Mouse (Mus musculus) heart, embryonic 10.5 days (tissue): ENCODE results near the gene Ift88. TPM values are rescaled to one million over a fixed set of nuclear protein-coding genes. Genes with fewer than 3 reads are reported as not detected.

Experiments
- DNase-seq: peaks from one replicate; pipeline ENCODE4 v3.0.0-alpha.2; 2017; ENCODE audit warnings: low spot score
- H3K27ac ChIP-seq: fragments of 300-500 bp; sonication (generic); 2 replicates; pipeline ENCODE4 v1.5.1; 2016; ENCODE audit warnings: mild to moderate bottlenecking
- H3K27me3 ChIP-seq: fragments of 300-500 bp; sonication (generic); 2 replicates; pipeline ENCODE4 v1.6.1; 2016; ENCODE audit warnings: mild to moderate bottlenecking; ENCODE audit not compliant: poor library complexity, insufficient read depth, severe bottlenecking
- H3K36me3 ChIP-seq: fragments of 300-500 bp; sonication (generic); 2 replicates; pipeline ENCODE4 v1.6.1; 2016; ENCODE audit warnings: mild to moderate bottlenecking, moderate library complexity
- H3K4me1 ChIP-seq: fragments of 300-500 bp; sonication (generic); 2 replicates; pipeline ENCODE4 v1.6.1; 2016; ENCODE audit warnings: mild to moderate bottlenecking
- H3K4me3 ChIP-seq: fragments of 300-500 bp; sonication (generic); 2 replicates; pipeline ENCODE4 v1.5.1; 2016; ENCODE audit warnings: mild to moderate bottlenecking, moderate library complexity
- H3K9me3 ChIP-seq: fragments of 300-500 bp; sonication (generic); 2 replicates; pipeline ENCODE4 v1.6.1; 2016; ENCODE audit warnings: mild to moderate bottlenecking, moderate library complexity
- WGBS: fragments of 180-500 bp; shearing (Covaris S2); methylation state at CpG from one replicate; pipeline ENCODE4 v1.1.7; 2016; 5-methylcytosine and 5-hydroxymethylcytosine counted together
- polyA plus RNA-seq: library from polyadenylated mRNA; unstranded; fragments of >200 nt; fragmentation: Nextera tagmentation; extraction: Ambion mirVana; gene quantifications from 2 replicates; pipeline ENCODE4 v1.2.1, GENCODE M21; 2016

The Ift88 gene
- polyA plus RNA-seq, 1 experiment from 2014 or later, result 6.3 TPM

DNA sequence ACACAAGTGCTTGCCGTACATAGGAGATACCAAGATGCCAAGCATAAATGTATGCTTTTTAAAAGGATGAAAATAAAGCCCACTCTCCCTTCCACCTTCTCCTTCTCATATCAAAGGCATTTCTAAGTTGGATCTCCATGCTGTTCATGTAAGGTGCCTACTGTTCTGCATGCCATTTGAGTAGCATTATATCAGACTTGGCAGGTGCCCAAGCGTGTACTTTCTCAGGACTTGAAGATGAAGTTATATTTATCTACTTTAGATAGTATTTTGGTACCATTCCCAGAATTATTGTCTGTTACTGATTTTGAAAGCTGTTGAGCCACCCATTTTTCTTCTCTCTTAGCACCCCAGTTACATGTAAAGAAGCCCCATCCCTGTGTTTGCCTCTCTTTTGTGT lies 51.2 kb downstream of the Ift88 start:
- Histone ChIP-seq H3K27ac (no peak overlapping the region), H3K27me3 (no peaks in the 10 kb centered on the region), H3K4me3 (no peak overlapping the region), H3K36me3 (no peaks in the 10 kb centered on the region), H3K4me1 (no peaks in the 10 kb centered on the region), H3K9me3 (no peaks in the 10 kb centered on the region)
- DNase-seq, result no peak
- WGBS, result 75% methylated on average over 2 of the region's 2 CpGs

- Histone ChIP-seq H3K27ac (no peak overlapping the region), H3K27me3 (no peaks in the 10 kb centered on the region), H3K36me3 (no peaks in the 10 kb centered on the region), H3K4me1 (no peaks in the 10 kb centered on the region), H3K4me3 (no peak overlapping the region), H3K9me3 (no peaks in the 10 kb centered on the region)
- no peak for DNase-seq
- WGBS, result 88% methylated on average over 2 of the region's 2 CpGs
These were observed 58.4 kb downstream of the Ift88 start for GRCm38 (mm10) chr14:57482262-57482661.

DNA sequence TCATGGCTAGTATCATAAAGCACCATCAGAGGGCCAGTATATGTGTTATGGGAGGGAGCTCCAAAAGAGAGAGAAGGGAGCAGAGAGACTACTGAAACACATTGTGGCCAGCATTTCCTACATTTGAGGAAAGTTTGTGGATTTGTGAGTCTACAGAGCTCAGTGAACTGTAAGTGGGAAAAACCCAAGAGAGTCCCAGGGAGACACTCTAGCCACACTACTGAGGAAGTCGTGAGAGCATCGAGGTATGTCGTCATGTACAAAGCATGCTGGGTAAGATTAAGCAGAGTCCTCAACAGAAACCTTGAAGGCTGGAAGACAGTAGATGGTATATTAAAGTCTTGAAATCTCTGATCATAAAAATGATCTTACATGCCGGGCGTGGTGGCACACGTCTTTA lies 60.3 kb downstream of the Ift88 start:
- WGBS, result 93% methylated on average over 6 of the region's 6 CpGs
- Histone ChIP-seq H3K9me3 (no peaks in the 10 kb centered on the region), H3K4me3 (no peak overlapping the region), H3K36me3 (no peaks in the 10 kb centered on the region), H3K27ac (no peak overlapping the region), H3K27me3 (no peaks in the 10 kb centered on the region), H3K4me1 (no peaks in the 10 kb centered on the region)
- no peak for DNase-seq

DNA sequence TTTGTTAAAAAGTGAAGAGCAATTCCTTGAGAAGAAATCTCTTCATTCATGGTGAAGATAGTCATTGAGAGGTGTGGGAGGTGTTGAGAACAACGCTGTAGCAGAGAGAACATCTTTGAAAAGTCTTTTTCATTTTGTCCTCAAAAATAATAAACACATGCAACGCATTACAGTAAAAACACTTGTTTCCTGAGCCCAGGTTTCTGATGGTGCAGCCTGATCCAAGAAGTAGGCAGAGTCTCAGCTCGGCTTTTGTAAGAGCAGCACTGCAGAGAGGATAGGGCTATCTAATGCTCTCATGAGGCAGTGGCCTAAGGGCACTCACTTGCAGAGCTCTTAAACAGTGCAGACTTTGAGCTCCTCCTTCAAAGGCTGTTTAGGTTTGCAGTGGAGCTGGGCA lies 65.8 kb downstream of the Ift88 start:
- DNase-seq, result no peak
- WGBS, result 77% methylated on average over 3 of the region's 3 CpGs
- H3K4me1 ChIP-seq, result no peaks in the 10 kb centered on the region
- no peak overlapping the region for H3K27ac ChIP-seq
- no peaks in the 10 kb centered on the region for H3K27me3 ChIP-seq
- H3K36me3 ChIP-seq, result no peaks in the 10 kb centered on the region; the same call in 1 of the 2 replicates
- H3K4me3 ChIP-seq, result no peak overlapping the region
- H3K9me3 ChIP-seq, result no peaks in the 10 kb centered on the region

- WGBS, result 78% methylated on average over 2 of the region's 2 CpGs
- no peaks in the 10 kb centered on the region; the same call in 1 of the 2 replicates for H3K36me3 ChIP-seq
- H3K27ac ChIP-seq, result no peak overlapping the region
- H3K9me3 ChIP-seq, result no peaks in the 10 kb centered on the region
- H3K4me1 ChIP-seq, result no peaks in the 10 kb centered on the region
- DNase-seq, result peak; percentile 14
- no peak overlapping the region for H3K4me3 ChIP-seq
- H3K27me3 ChIP-seq, result no peaks in the 10 kb centered on the region
These were observed 70.0 kb downstream of the Ift88 start for GRCm38 (mm10) chr14:57493840-57494239.

DNA sequence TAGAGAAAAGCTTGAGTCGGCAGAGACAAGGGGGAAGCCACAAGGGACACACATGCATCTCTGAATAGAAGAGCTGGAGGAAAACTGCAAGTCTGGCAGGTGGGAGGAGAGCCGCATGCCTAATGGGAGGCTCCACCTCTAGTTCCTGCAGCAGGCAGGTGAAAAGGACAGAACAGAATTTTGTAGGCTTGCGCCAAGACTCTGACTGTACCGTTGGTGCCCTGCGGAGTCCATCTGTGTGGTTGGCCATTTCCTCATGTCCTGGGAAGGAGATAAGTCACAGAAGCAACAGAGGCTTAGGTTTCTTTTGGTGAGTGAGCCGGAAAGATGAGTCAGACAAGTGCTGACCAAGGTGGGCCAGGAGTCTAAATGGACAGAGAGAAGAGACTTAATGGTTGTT lies 79.9 kb downstream of the Ift88 start:
- no peaks in the 10 kb centered on the region for H3K36me3 ChIP-seq
- H3K4me1 ChIP-seq, result no peaks in the 10 kb centered on the region
- no peak overlapping the region for H3K4me3 ChIP-seq
- 75% methylated on average over 6 of the region's 6 CpGs for WGBS
- no peaks in the 10 kb centered on the region for H3K9me3 ChIP-seq
- no peaks in the 10 kb centered on the region for H3K27me3 ChIP-seq
- no peak for DNase-seq
- H3K27ac ChIP-seq, result no peak overlapping the region

DNA sequence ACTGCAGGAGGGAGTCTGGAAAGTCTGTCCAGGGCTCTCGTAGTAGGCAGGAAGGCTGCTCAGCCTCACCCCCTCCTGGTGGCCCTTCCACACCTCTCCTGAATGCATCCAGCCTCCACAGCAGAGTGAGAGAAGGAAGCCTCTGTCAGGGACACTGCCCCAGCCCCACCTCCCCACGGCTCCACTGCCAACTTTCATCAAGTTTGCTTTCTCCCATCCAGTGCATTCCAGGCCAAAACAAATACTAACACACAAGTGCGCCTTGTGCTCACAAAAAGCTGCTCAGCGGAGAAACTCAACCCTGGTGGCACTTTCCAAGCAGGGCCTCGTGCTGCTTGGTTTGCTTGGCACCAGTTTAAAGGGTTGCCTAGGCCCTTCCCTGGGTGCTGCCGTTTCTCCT lies 85.7 kb downstream of the Ift88 start:
- Histone ChIP-seq H3K27me3 (no peaks in the 10 kb centered on the region), H3K4me3 (no peak overlapping the region), H3K27ac (no peak overlapping the region), H3K4me1 (no peaks in the 10 kb centered on the region), H3K36me3 (no peaks in the 10 kb centered on the region), H3K9me3 (no peaks in the 10 kb centered on the region)
- WGBS, result 52% methylated on average over 6 of the region's 6 CpGs
- no peak for DNase-seq

GRCm38 (mm10) chr14:57515156-57515762 lies 91.4 kb downstream of the Ift88 start:
- WGBS, result 65% methylated on average over 6 of the region's 6 CpGs
- DNase-seq, result no peak
- no peaks in the 10 kb centered on the region for H3K27me3 ChIP-seq
- no peaks in the 10 kb centered on the region for H3K36me3 ChIP-seq
- no peak overlapping the region for H3K27ac ChIP-seq
- no peaks in the 10 kb centered on the region for H3K4me1 ChIP-seq
- no peak overlapping the region for H3K4me3 ChIP-seq
- H3K9me3 ChIP-seq, result no peaks in the 10 kb centered on the region

DNA sequence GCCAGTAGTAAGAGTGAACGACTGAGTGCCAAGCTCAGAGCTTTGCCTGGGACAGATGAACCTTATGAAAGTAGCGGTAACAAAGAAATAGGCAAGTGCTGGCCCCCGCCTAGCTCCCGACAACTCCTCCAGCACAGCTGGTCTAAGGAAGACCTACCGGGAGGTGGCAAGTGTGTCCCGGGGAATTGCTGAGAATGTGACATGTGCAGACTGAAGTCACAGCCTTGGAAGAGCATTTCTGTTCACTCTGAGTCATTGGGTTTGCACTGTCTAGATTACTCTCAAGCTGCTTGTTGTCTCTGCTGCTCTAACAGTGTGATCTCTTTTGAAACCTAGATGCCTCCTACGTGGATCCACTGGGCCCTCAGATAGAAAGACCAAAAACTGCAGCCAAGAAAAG lies 93.1 kb downstream of the Ift88 start:
- Histone ChIP-seq H3K4me1 (no peaks in the 10 kb centered on the region), H3K27ac (no peak overlapping the region), H3K4me3 (no peak overlapping the region), H3K27me3 (no peaks in the 10 kb centered on the region), H3K36me3 (no peaks in the 10 kb centered on the region), H3K9me3 (no peaks in the 10 kb centered on the region)
- 79% methylated on average over 7 of the region's 7 CpGs for WGBS
- DNase-seq, result no peak

DNA sequence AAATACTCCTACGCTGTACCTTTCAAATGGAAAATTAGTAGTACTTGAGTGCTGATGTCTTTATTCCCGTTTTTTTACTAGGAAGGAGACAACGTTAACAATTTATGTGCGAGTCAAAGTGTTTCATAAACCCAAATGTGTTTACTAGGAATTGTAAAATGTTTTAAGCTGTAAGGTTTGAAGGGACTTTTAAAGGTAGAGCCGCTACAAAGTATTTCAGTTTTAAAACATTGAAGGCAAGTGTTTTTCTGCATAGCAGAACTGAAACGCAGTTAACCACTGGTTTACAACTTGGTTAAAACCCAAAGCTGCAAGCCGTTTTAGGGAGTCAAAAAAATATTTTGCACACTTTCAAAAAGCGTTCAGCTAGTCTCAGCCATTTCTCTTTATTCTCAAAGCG lies 99.9 kb downstream of the Ift88 start:
- H3K4me3 ChIP-seq, result no peak overlapping the region; the same call in 1 of the 2 replicates
- H3K9me3 ChIP-seq, result no peaks in the 10 kb centered on the region
- peaks cover 12% of the 10 kb centered on the region for H3K4me1 ChIP-seq
- no peak for DNase-seq
- H3K36me3 ChIP-seq, result no peaks in the 10 kb centered on the region
- WGBS, result 89% methylated on average over 9 of the region's 9 CpGs
- no peak overlapping the region for H3K27ac ChIP-seq
- peaks cover 58% of the 10 kb centered on the region for H3K27me3 ChIP-seq

DNA sequence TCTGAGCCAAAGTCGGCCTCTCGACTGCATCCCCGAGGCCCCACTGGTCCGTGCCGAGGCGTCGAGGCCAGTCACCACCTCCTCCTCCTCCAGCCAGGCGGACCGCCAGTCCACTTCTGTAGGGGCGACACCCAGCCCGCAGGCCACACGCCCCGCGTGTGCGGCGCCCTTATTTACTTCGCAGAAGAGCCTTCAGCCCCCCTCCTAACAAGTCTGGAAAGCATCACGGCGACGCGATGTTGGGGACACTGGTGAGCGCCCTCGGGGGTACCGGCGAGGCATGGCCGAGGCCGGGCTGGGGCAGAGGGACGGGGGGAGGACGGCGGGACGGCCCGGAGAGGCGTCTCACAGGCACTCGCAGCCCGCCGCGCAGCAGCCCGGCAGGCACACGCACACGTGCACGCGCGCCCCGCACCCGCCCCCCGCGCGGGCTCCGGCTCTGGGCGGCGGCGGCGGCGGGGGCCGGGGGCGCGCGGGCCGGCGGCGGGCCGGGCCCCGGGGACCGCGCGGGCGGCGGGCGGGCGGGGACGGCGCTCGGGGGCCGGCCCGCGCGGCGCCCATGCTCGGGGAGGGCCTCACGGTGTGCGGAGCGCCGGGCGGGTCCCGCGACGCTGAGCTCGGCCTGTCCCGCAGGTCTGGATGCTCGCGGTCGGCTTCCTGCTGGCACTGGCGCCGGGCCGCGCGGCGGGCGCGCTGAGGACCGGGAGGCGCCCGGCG lies 101.0 kb downstream of the Ift88 start, which contains the start of gene Il17d:
Il17d (plus strand) TSS at position 107 of the 717 bp plus-strand sequence.
- Histone ChIP-seq H3K4me1 (peaks cover 18% of the 10 kb centered on the region), H3K36me3 (no peaks in the 10 kb centered on the region), H3K27me3 (peaks cover 59% of the 10 kb centered on the region), H3K9me3 (no peaks in the 10 kb centered on the region), H3K27ac (peak within 1 kb of the TSS; percentile 79), H3K4me3 (peak within 1 kb of the TSS; percentile 92)
- DNase-seq, result no peak
- WGBS, result 8% methylated on average over 104 of the region's 104 CpGs

DNA sequence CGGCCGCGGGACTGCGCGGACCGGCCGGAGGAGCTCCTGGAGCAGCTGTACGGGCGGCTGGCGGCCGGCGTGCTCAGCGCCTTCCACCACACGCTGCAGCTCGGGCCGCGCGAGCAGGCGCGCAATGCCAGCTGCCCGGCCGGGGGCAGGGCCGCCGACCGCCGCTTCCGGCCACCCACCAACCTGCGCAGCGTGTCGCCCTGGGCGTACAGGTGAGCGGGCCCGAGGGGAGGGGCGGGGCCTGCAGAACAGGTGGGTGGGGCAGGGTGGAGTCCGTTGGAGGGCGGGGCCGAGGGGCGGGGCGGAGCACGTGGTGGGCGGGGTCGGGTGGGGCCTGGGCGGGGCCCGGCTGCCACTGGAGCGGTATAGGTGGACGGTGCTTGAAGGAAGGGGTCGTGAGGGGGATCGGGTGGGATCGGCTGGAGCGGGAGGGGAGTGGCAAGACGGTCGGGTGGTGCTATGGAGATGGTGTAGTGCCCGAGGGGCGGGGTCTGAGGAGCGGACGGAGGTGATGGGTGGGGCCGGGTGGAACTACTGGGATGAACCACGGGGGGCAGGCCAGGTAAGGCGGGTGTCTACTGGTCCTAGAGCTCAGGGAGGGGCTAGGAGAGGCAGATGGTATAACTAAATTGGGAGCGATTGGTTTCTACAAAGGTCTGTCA lies 101.7 kb downstream of the Ift88 start:
- WGBS, result under 1% methylated on average over 53 of the region's 60 CpGs
- Histone ChIP-seq H3K27me3 (peaks cover 59% of the 10 kb centered on the region), H3K36me3 (no peaks in the 10 kb centered on the region), H3K4me1 (peaks cover 18% of the 10 kb centered on the region), H3K9me3 (no peaks in the 10 kb centered on the region), H3K4me3 (peak overlapping the region; percentile 92), H3K27ac (peak overlapping the region; percentile 79)
- peak; percentile 86 for DNase-seq

DNA sequence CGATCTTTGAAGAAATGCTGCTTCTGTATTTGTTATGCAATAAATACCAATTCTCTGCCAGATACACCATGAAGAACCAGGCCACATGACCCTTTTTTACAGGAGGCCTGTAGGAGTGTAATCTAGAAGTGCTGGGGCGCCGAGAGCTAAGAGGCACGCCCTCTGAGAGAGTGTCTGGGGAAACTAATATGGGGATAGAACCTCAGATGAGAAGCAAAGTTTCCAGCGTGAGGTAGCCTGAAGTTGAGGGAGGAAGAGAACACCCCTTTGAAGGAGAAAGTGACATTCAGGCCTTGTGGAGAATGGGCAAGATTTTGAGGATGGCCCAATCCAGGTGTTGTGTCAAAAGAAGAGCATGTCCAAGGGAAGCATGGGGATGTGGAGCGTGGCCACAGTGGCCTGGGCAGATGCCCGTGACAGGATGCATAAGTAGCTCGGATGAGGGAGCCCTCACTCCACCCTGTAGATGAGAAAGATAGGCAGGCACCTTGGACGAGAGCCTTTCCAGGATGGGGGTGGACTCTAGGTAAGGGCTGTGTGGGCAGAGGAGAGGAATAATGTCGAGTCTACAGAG lies 102.3 kb downstream of the Ift88 start:
- H3K27ac ChIP-seq, result no peak overlapping the region
- no peaks in the 10 kb centered on the region for H3K9me3 ChIP-seq
- DNase-seq, result no peak
- peaks cover 59% of the 10 kb centered on the region for H3K27me3 ChIP-seq
- no peaks in the 10 kb centered on the region for H3K36me3 ChIP-seq
- peak overlapping the region; percentile 92 for H3K4me3 ChIP-seq
- H3K4me1 ChIP-seq, result peaks cover 18% of the 10 kb centered on the region
- WGBS, result 51% methylated on average over 10 of the region's 10 CpGs
